Mouse (Mus musculus) lung, embryonic 15.5 days (tissue): ENCODE data around the gene Mctp1. TPM values are rescaled to one million over a fixed set of nuclear protein-coding genes. Genes with fewer than 3 reads are reported as not detected.
A peak's percentile ranks its signal among the peaks of the same experiment; 100 is the strongest.
"Not testable (repeated sequence)": the region's sequence is repeated elsewhere in the genome, so short reads cannot be mapped to it uniquely, and the experiment has no call there.

Source experiments
- ATAC-seq: fragments of 200-750 bp; cut with Nextera tagmentation; 2 replicates; pipeline ENCODE4 v1.8.0; 2017; ENCODE audit warnings: moderate number of reproducible peaks, borderline replicate concordance; ENCODE audit not compliant: low FRiP score, low TSS enrichment; ENCODE audit errors: extremely low read depth
- H3K27ac ChIP-seq: fragments of 300-500 bp; sonication (generic); 2 replicates; pipeline ENCODE4 v1.5.1; 2015; ENCODE audit warnings: moderate library complexity, mild to moderate bottlenecking, inconsistent platforms
- H3K27me3 ChIP-seq: fragments of 300-500 bp; sonication (generic); 2 replicates; pipeline ENCODE4 v1.6.1; 2015; ENCODE audit warnings: inconsistent platforms
- H3K36me3 ChIP-seq: fragments of 300-500 bp; sonication (generic); 2 replicates; pipeline ENCODE4 v1.6.1; 2015; ENCODE audit warnings: inconsistent platforms
- H3K4me1 ChIP-seq: fragments of 300-500 bp; sonication (generic); 2 replicates; pipeline ENCODE4 v1.6.1; 2015; ENCODE audit warnings: inconsistent platforms
- H3K4me2 ChIP-seq: fragments of 300-500 bp; sonication (generic); 2 replicates; pipeline ENCODE4 v1.6.1; 2015; ENCODE audit warnings: inconsistent platforms, mild to moderate bottlenecking, moderate library complexity
- H3K4me3 ChIP-seq: fragments of 300-500 bp; sonication (generic); 2 replicates; pipeline ENCODE4 v1.5.1; 2015; ENCODE audit warnings: mild to moderate bottlenecking, inconsistent platforms
- H3K9ac ChIP-seq: fragments of 300-500 bp; sonication (generic); 2 replicates; pipeline ENCODE4 v1.6.1; 2015; ENCODE audit warnings: inconsistent platforms
- H3K9me3 ChIP-seq: fragments of 300-500 bp; sonication (generic); 2 replicates; pipeline ENCODE4 v1.6.1; 2016; ENCODE audit warnings: inconsistent platforms
- WGBS: fragments of 180-500 bp; shearing (Covaris S2); methylation state at CpG from one replicate; pipeline ENCODE4 v1.1.7; 2015; 5-methylcytosine and 5-hydroxymethylcytosine counted together
- polyA plus RNA-seq: library from polyadenylated mRNA; unstranded; fragments of >200 nt; fragmentation: Nextera tagmentation; extraction: Ambion mirVana; gene quantifications from 2 replicates; pipeline ENCODE4 v1.2.1, GENCODE M21; 2015

The Mctp1 gene
- polyA plus RNA-seq, 1 experiment from 2014 or later: 0.76 TPM

- no peak overlapping the region for H3K9ac ChIP-seq
- H3K9me3 ChIP-seq: no peaks in the 10 kb centered on the region
- no peaks in the 10 kb centered on the region for H3K4me1 ChIP-seq
- H3K4me3 ChIP-seq: no peak overlapping the region
- H3K36me3 ChIP-seq: no peaks in the 10 kb centered on the region
- no peak overlapping the region for H3K4me2 ChIP-seq
- WGBS: 75% methylated on average over 1 of the region's 1 CpGs
- H3K27ac ChIP-seq: no peak overlapping the region
- ATAC-seq: no peak
- H3K27me3 ChIP-seq: no peaks in the 10 kb centered on the region
Observed at GRCm38 (mm10) chr13:76918321-76918720, 534.0 kb downstream of the Mctp1 start.

GRCm38 (mm10) chr13:76926851-76927250, 542.5 kb downstream of the Mctp1 start:
- H3K27me3 ChIP-seq: no peaks in the 10 kb centered on the region
- no peak overlapping the region for H3K9ac ChIP-seq
- H3K27ac ChIP-seq: no peak overlapping the region
- no peak overlapping the region for H3K4me3 ChIP-seq
- no peaks in the 10 kb centered on the region for H3K9me3 ChIP-seq
- no peaks in the 10 kb centered on the region for H3K4me1 ChIP-seq
- no peaks in the 10 kb centered on the region for H3K36me3 ChIP-seq
- ATAC-seq: no peak
- WGBS: 63% methylated on average over 1 of the region's 1 CpGs
- no peak overlapping the region for H3K4me2 ChIP-seq

GRCm38 (mm10) chr13:76927875-76928440, 543.6 kb downstream of the Mctp1 start:
- H3K4me3 ChIP-seq: no peak overlapping the region
- H3K9ac ChIP-seq: no peak overlapping the region
- H3K4me2 ChIP-seq: no peak overlapping the region
- H3K9me3 ChIP-seq: no peaks in the 10 kb centered on the region
- WGBS: 51% methylated on average over 5 of the region's 5 CpGs
- no peaks in the 10 kb centered on the region for H3K4me1 ChIP-seq
- no peaks in the 10 kb centered on the region for H3K36me3 ChIP-seq
- H3K27me3 ChIP-seq: no peaks in the 10 kb centered on the region
- H3K27ac ChIP-seq: no peak overlapping the region
- ATAC-seq: no peak

GRCm38 (mm10) chr13:76929152-76929551, 544.8 kb downstream of the Mctp1 start:
- no peak for ATAC-seq
- Histone ChIP-seq H3K27me3 (no peaks in the 10 kb centered on the region), H3K36me3 (no peaks in the 10 kb centered on the region), H3K9me3 (no peaks in the 10 kb centered on the region), H3K4me3 (no peak overlapping the region), H3K27ac (no peak overlapping the region), H3K9ac (no peak overlapping the region), H3K4me1 (no peaks in the 10 kb centered on the region), H3K4me2 (no peak overlapping the region)
- WGBS: 70% methylated on average over 3 of the region's 3 CpGs

- H3K9ac ChIP-seq: no peak overlapping the region
- ATAC-seq: no peak
- H3K4me2 ChIP-seq: no peak overlapping the region
- H3K4me3 ChIP-seq: no peak overlapping the region
- no peak overlapping the region for H3K27ac ChIP-seq
- no peaks in the 10 kb centered on the region for H3K4me1 ChIP-seq
- no peaks in the 10 kb centered on the region for H3K27me3 ChIP-seq
- no peaks in the 10 kb centered on the region for H3K9me3 ChIP-seq
- H3K36me3 ChIP-seq: no peaks in the 10 kb centered on the region
- 62% methylated on average over 5 of the region's 5 CpGs for WGBS
Observed at GRCm38 (mm10) chr13:76932933-76933332, 548.6 kb downstream of the Mctp1 start.

GRCm38 (mm10) chr13:76949234-76949633, 564.9 kb downstream of the Mctp1 start:
- Histone ChIP-seq H3K4me3 (no peak overlapping the region), H3K36me3 (no peaks in the 10 kb centered on the region), H3K9ac (no peak overlapping the region), H3K4me1 (no peaks in the 10 kb centered on the region), H3K27me3 (no peaks in the 10 kb centered on the region), H3K27ac (no peak overlapping the region), H3K9me3 (no peaks in the 10 kb centered on the region), H3K4me2 (no peak overlapping the region)
- no peak for ATAC-seq

- no peak for ATAC-seq
- H3K9me3 ChIP-seq: no peaks in the 10 kb centered on the region
Observed at GRCm38 (mm10) chr13:76967588-76967987, 583.3 kb downstream of the Mctp1 start.

GRCm38 (mm10) chr13:76969386-76969785, 585.1 kb downstream of the Mctp1 start:
- Histone ChIP-seq H3K9me3 (no peaks in the 10 kb centered on the region), H3K27ac (no peak overlapping the region), H3K27me3 (no peaks in the 10 kb centered on the region), H3K36me3 (no peaks in the 10 kb centered on the region), H3K4me2 (no peak overlapping the region), H3K4me1 (no peaks in the 10 kb centered on the region), H3K4me3 (no peak overlapping the region), H3K9ac (no peak overlapping the region)
- WGBS: 3% methylated on average over 2 of the region's 2 CpGs
- no peak for ATAC-seq

More at GRCm38 (mm10) chr13:76967588-76967987, 583.3 kb downstream of the Mctp1 start:
- Histone ChIP-seq H3K4me3 (no peak overlapping the region), H3K4me2 (no peak overlapping the region), H3K9ac (no peak overlapping the region), H3K36me3 (no peaks in the 10 kb centered on the region), H3K27me3 (no peaks in the 10 kb centered on the region), H3K4me1 (no peaks in the 10 kb centered on the region), H3K27ac (no peak overlapping the region)

GRCm38 (mm10) chr13:76971046-76971445, 586.7 kb downstream of the Mctp1 start:
- not testable (repeated sequence) for H3K4me3 ChIP-seq, H3K36me3 ChIP-seq, ATAC-seq, H3K4me2 ChIP-seq, H3K27me3 ChIP-seq, H3K9ac ChIP-seq, H3K27ac ChIP-seq, H3K4me1 ChIP-seq, H3K9me3 ChIP-seq
- WGBS: 90% methylated on average over 3 of the region's 3 CpGs

GRCm38 (mm10) chr13:77002628-77003027, 618.3 kb downstream of the Mctp1 start:
- H3K4me3 ChIP-seq: no peak overlapping the region
- no peak overlapping the region for H3K4me2 ChIP-seq
- no peaks in the 10 kb centered on the region for H3K36me3 ChIP-seq
- H3K4me1 ChIP-seq: no peaks in the 10 kb centered on the region
- H3K9ac ChIP-seq: no peak overlapping the region
- H3K9me3 ChIP-seq: no peaks in the 10 kb centered on the region
- WGBS: 84% methylated on average over 3 of the region's 3 CpGs
- no peak for ATAC-seq
- no peak overlapping the region for H3K27ac ChIP-seq
- no peaks in the 10 kb centered on the region for H3K27me3 ChIP-seq

- H3K9ac ChIP-seq: no peak overlapping the region
- H3K4me2 ChIP-seq: no peak overlapping the region
- no peaks in the 10 kb centered on the region for H3K9me3 ChIP-seq
- no peaks in the 10 kb centered on the region for H3K27me3 ChIP-seq
- no peak overlapping the region for H3K4me3 ChIP-seq
- no peak overlapping the region for H3K27ac ChIP-seq
- WGBS: 70% methylated on average over 1 of the region's 1 CpGs
- no peak for ATAC-seq
- H3K4me1 ChIP-seq: no peaks in the 10 kb centered on the region
- no peaks in the 10 kb centered on the region for H3K36me3 ChIP-seq
Observed at GRCm38 (mm10) chr13:77003684-77004083, 619.3 kb downstream of the Mctp1 start.

- no peak overlapping the region for H3K4me3 ChIP-seq
- H3K27me3 ChIP-seq: no peaks in the 10 kb centered on the region
- no peaks in the 10 kb centered on the region for H3K4me1 ChIP-seq
- H3K36me3 ChIP-seq: no peaks in the 10 kb centered on the region
- H3K9me3 ChIP-seq: no peaks in the 10 kb centered on the region
- no peak for ATAC-seq
- H3K27ac ChIP-seq: no peak overlapping the region
- no peak overlapping the region for H3K9ac ChIP-seq
- H3K4me2 ChIP-seq: no peak overlapping the region
- WGBS: 80% methylated on average over 2 of the region's 2 CpGs
Observed at GRCm38 (mm10) chr13:77018851-77019250, 634.5 kb downstream of the Mctp1 start.

GRCm38 (mm10) chr13:77029594-77029993, 645.3 kb downstream of the Mctp1 start:
- H3K4me2 ChIP-seq: no peak overlapping the region
- no peak overlapping the region for H3K27ac ChIP-seq
- H3K4me3 ChIP-seq: 0 out of 2 replicates have a peak overlapping the region, but pooled peaks have one; percentile 4
- 38% methylated on average over 5 of the region's 5 CpGs for WGBS
- no peaks in the 10 kb centered on the region for H3K27me3 ChIP-seq
- ATAC-seq: peak; percentile 49; the same call in 1 of the 2 replicates
- H3K9ac ChIP-seq: no peak overlapping the region
- no peaks in the 10 kb centered on the region for H3K4me1 ChIP-seq
- H3K9me3 ChIP-seq: no peaks in the 10 kb centered on the region
- H3K36me3 ChIP-seq: no peaks in the 10 kb centered on the region
